Mouse (Mus musculus): ENCODE results near the gene Ide.
"Not testable (repeated sequence)": the region's sequence is repeated elsewhere in the genome, so short reads cannot be mapped to it uniquely, and the experiment has no call there.

The Ide gene

DNA sequence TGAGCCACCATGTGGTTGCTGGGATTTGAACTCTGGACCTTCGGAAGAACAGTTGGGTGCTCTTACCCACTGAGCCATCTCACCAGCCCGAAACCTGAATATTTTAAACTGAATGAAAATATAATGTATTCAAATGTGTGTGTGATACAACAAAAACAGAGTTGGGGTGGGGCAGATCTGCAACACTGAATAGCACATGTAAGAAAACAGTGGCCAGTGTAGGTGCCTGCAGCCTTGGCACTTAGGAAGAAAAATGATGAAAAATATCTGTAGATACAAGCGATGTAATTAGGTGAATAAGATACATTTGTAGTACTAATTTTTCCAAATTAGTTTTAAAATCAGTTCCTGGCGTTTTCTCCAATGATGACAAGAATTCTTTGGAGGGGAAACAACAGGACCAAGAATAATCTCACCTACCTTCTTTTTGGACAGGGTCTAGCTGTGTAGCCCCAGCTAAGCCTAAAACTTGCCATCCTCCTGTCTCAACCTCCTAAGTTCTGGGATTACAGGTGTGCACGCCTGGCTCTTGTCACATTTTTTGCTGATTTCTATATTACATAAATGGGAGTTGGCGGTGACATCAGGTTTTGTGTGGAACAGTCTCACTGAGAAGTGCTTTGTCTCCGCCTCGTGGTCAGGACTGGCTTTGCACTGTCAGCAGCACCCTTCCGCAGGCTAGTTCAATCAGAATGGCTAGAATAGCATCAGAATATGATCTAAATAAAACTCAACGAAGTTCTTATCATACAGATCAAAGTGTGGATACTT lies 72.1 kb downstream of the Ide start:
- DNase-seq (ENCODE audit: low spot score) = peak; percentile 84

GRCm38 (mm10) chr19:37263943-37264897 lies 73.4 kb downstream of the Ide start:
- peak; percentile 27 for DNase-seq (ENCODE audit: low spot score)

GRCm38 (mm10) chr19:37263566-37263942 lies 74.1 kb downstream of the Ide start:
- peak; percentile 12 for DNase-seq (ENCODE audit: low spot score)

- no peak for DNase-seq (ENCODE audit: low spot score)
These were observed 75.3 kb downstream of the Ide start for GRCm38 (mm10) chr19:37262389-37262788.

GRCm38 (mm10) chr19:37255321-37255720 lies 82.3 kb downstream of the Ide start:
- DNase-seq (ENCODE audit: low spot score) = no peak

DNA sequence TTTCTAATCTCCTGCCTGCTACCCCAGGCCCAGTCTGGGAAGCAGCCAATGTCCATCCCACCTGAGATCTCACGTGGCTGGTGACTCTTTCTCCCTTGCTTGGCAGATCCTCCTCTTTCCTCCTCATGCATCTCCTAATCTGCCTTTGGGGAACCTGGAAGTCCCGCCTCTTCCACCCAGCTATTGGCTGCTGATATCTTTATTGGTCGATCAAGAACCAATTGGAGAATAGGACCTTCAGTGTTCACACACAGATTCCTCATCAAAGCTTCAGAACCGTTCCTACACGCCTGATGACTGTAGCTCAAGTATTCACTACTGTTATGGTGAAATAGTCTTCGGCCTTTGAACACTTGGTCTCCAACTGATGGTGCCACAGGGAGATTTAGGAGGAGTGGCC lies 85.5 kb downstream of the Ide start:
- DNase-seq (ENCODE audit: low spot score) = no peak

DNA sequence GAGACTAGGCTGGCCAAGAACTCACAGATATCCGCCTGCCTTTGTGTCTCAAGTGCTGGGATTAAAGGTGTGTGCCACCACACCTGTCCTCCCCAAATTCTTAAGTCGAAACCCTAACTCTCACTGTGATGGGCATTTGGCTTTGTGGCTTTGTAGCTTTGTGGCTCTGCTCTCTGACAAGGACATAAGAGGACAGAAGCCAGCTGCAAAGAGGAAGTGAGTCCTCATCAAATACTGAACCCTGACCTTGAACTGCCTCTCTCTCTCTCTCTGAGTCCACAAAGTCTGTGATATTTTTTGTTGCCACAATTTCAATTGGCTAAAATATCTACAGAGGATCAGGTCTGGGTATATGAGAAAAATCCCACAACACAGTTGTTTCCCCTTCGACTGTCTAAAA lies 89.5 kb downstream of the Ide start:
- no peak for DNase-seq (ENCODE audit: low spot score)

GRCm38 (mm10) chr19:37246859-37247258 lies 90.8 kb downstream of the Ide start:
- no peak for DNase-seq (ENCODE audit: low spot score)

- no peak for DNase-seq (ENCODE audit: low spot score)
These were observed 94.9 kb downstream of the Ide start for GRCm38 (mm10) chr19:37242707-37243106.

GRCm38 (mm10) chr19:37241201-37241600 lies 96.5 kb downstream of the Ide start:
- no peak for DNase-seq (ENCODE audit: low spot score)

- no peak for DNase-seq (ENCODE audit: low spot score)
These were observed 98.6 kb downstream of the Ide start for GRCm38 (mm10) chr19:37239096-37239495.

GRCm38 (mm10) chr19:37238651-37239050 lies 99.0 kb downstream of the Ide start:
- no peak for DNase-seq (ENCODE audit: low spot score)

- DNase-seq (ENCODE audit: low spot score) = no peak
These were observed 99.8 kb downstream of the Ide start for GRCm38 (mm10) chr19:37237712-37238437.

- no peak for DNase-seq (ENCODE audit: low spot score)
These were observed 100.3 kb downstream of the Ide start for GRCm38 (mm10) chr19:37237306-37237705.

DNA sequence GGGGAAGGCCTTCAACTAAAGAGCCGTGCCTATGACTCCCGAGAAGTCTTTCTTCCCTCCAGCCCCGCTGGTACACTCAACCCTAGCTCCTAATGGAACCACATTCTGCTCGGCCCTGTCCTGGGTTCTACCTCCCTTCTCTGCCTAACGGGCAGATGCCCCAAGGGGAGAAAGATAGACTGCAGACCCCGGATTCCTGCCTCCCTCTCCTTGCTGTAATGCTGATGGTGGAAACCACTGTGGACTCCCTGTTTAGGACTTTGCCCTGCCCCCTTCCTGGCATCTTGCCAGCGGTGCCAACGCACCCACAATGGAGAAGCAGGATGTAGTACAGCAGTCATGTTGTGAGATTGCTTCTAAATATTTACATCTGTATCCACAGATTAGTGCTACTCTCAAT lies 101.8 kb downstream of the Ide start:
- DNase-seq (ENCODE audit: low spot score) = no peak

DNA sequence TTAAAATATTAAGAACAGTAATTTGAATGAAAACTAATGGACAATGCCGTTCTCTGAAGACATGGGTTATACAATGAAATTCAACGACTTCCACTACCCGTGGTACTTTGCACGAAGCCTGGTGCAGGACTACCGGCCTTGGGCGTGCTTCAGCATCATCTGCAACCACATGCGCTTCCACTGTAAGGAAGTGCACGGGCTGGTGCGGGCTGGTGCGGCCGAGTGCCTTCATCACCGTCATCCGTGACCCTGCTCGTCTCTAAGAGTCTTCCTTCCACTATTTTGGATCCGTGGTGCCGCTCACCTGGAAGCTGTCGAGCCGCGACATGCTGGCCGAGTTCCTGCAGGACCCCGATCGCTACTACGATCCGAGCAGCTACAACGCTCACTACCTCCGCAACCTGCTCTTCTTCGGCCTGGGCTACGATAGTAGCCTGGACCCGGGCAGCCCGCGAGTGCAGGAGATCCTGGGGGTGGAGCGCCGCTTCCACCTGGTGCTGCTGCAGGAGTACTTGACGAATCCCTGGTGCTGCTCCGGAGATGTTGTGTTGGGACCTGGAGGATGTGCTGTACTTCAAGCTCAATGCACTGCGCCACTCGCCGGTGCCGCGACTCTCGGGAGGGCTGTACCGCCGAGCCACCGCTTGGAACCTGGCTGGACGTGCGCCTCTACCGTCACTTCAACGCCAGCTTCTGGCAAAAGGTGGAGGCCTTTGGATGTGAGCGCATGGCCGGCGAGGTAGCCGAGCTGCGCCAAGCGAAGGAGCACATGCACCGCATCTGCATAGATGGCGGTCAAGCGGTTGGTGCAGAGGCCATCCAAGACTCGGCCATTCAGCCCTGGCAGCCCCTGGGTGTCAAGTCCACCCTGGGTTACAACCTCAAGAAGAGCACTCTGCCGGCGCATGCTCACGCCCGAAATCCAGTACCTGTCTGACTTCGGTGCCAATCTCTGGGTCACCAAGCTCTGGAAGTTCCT lies 103.8 kb downstream of the Ide start:
- DNase-seq (ENCODE audit: low spot score) = no peak

DNA sequence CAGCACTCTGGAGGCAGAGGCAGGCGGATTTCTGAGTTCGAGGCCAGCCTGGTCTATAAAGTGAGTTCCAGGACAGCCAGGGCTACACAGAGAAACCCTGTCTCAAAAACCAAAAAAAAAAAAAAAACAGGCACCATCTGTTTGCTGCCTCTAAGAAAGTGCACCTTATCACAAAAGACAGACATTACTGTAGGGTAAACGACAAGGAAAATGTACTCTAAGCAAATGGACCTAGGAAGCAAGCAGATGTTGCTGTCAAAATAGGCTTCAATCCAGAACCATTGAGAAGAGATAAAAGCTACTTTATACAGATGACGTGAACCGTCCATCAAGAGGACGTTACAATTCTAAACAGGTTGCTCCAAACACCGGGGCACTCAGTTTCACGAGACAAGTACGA lies 105.1 kb downstream of the Ide start:
- not testable (repeated sequence) for DNase-seq (ENCODE audit: low spot score)

- no peak for DNase-seq (ENCODE audit: low spot score)
These were observed 112.3 kb downstream of the Ide start for GRCm38 (mm10) chr19:37225197-37225862.
